Mouse (Mus musculus) right cerebral cortex, postnatal 14 days (tissue): Measurements from ENCODE around the gene Arhgef40.

ENCODE experiments used
- DNase-seq: peaks from one replicate; pipeline ENCODE4 v3.0.0; 2022

Gene Arhgef40

GRCm38 (mm10) chr14:51984247-51985231, at the start of gene Arhgef40:
TSS of gene Arhgef40 (plus strand) at chr14:51984719.
- DNase-seq = peak; percentile 74

GRCm38 (mm10) chr14:51939005-51939404, 45.5 kb upstream of the Arhgef40 start:
- no peak for DNase-seq

GRCm38 (mm10) chr14:51940944-51941560, 43.5 kb upstream of the Arhgef40 start:
- DNase-seq = no peak

- DNase-seq = no peak
Measured at GRCm38 (mm10) chr14:51941577-51941976, 42.9 kb upstream of the Arhgef40 start.

GRCm38 (mm10) chr14:51942236-51942635, 42.3 kb upstream of the Arhgef40 start:
- no peak for DNase-seq

- DNase-seq = no peak
Measured at GRCm38 (mm10) chr14:51943336-51943735, 41.2 kb upstream of the Arhgef40 start.

- no peak for DNase-seq
Measured at GRCm38 (mm10) chr14:51960316-51960715, 24.2 kb upstream of the Arhgef40 start.

GRCm38 (mm10) chr14:51967400-51967799, 17.1 kb upstream of the Arhgef40 start:
- DNase-seq = no peak

- no peak for DNase-seq
Measured at GRCm38 (mm10) chr14:51979252-51979651, 5.3 kb upstream of the Arhgef40 start.

GRCm38 (mm10) chr14:51983251-51983650, 1.3 kb upstream of the Arhgef40 start:
- no peak for DNase-seq

- no peak for DNase-seq
Measured at GRCm38 (mm10) chr14:51983855-51984246, 668 bp upstream of the Arhgef40 start.

- DNase-seq = peak; percentile 72
Measured at GRCm38 (mm10) chr14:51985301-51986152, 1.0 kb downstream of the Arhgef40 start.

GRCm38 (mm10) chr14:51986153-51986505, 1.6 kb downstream of the Arhgef40 start:
- DNase-seq = no peak

- DNase-seq = no peak
Measured at GRCm38 (mm10) chr14:51987177-51987576, 2.7 kb downstream of the Arhgef40 start.

GRCm38 (mm10) chr14:51988731-51989130, 4.2 kb downstream of the Arhgef40 start:
- no peak for DNase-seq

- no peak for DNase-seq
Measured at GRCm38 (mm10) chr14:51989461-51989970, 5.0 kb downstream of the Arhgef40 start.

- DNase-seq = no peak
Measured at GRCm38 (mm10) chr14:51994453-51994852, 9.9 kb downstream of the Arhgef40 start.

GRCm38 (mm10) chr14:51995219-51995871, 10.8 kb downstream of the Arhgef40 start:
- no peak for DNase-seq

- DNase-seq = no peak
Measured at GRCm38 (mm10) chr14:51996231-51996841, 11.8 kb downstream of the Arhgef40 start.

- DNase-seq = peak; percentile 57
Measured at GRCm38 (mm10) chr14:51996866-51997265, 12.3 kb downstream of the Arhgef40 start.

GRCm38 (mm10) chr14:51997483-51997882, 13.0 kb downstream of the Arhgef40 start:
- no peak for DNase-seq

GRCm38 (mm10) chr14:52003981-52004495, 19.5 kb downstream of the Arhgef40 start:
- peak; percentile 53 for DNase-seq
